Mouse (Mus musculus) inflammation-experienced regulatory T-cells, adult 16 weeks (primary cell): ENCODE measurements around the gene Ret. TPM values are rescaled to one million over a fixed set of nuclear protein-coding genes. Genes with fewer than 3 reads are reported as not detected.

Source experiments
- polyA plus RNA-seq: library from polyadenylated mRNA; unstranded; fragments of 100-300 nt; shearing (Covaris generic); gene quantifications from one replicate; pipeline ENCODE4 v1.2.1, GENCODE M21; 2017

Ret gene
- 0.52 TPM for polyA plus RNA-seq

DNA sequence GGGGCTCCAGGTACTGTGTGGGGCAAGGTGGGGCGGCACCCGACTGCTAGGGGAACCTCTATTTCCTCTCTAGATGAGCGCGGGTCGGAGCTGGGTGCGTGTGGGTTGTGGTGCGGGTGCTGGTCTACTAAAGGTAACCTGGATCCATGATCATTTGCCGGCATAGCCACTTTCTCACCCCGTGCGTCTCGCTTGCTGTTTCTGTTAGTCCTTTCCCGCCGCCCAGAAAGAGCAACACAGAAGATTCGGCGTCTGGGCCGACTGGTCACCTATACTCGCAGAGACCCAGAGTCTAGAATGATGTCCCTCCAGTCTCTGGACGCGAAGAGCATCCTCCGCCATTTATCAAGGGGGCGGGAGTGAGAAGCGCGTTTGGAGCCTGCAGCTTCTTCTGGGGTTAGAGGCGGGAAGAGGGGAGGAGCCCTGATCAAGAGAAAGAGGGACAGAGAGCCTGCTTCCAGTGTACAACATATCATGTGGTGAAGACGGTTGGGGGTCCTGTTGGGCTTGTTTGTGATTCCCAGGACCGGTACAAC, at the start of gene Ret:
Gene Ret, minus strand, starts transcription at position 279 of the 536 bp plus-strand sequence.

GRCm38 (mm10) chr6:118138731-118139709, 58.5 kb downstream of the Ret start, which contains the start of gene Csgalnact2:
Csgalnact2 (minus strand) TSS chr6:118139140.

Other genes starting within 250 kb of the Ret start
- 12.8 TPM for gene Rasgef1a, start 186.3 kb downstream of the Ret start, polyA plus RNA-seq
- 11.6 TPM for gene Csgalnact2, start 58.6 kb downstream of the Ret start, polyA plus RNA-seq
- 74.2 TPM for gene Bms1, start 221.8 kb upstream of the Ret start, polyA plus RNA-seq